8 mouse cellular contexts compared by ENCODE assay signal in the genomic region with DNA sequence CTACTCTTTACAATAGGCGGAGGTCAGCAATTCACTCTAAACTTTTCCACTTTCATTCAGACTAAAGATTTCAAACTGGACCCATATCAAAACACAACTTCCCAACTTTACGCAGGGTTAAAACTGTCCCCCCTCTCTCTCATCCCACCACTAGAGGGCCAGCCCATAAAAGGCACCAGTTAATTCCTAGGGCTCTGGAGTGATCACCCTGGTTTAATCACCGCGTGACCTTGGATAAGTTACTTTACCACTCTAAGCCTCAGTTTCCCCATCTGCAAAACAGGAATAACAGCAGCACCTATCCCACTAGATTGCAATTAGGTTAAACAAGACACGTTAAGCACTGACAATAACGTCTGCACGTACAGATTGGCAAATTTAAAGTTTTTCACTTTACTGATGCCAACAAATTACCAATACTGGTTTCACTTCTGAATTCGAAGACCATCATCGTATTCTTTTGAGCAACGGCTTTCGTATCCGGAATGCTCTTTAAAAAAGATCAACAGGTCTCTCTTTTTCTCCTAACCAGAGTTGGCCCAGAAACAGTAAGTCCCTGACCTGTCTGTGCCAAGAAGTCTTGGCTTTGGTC. TPM values are rescaled to one million over a fixed set of nuclear protein-coding genes. Genes with fewer than 3 reads are reported as not detected.
DNase-seq lines count a peak whose midpoint lies in the region; ATAC-seq and TF ChIP-seq lines count a peak whose summit lies in the region.

No protein-coding gene starts in this region.

- TF ChIP-seq EP300 in liver, postnatal 0 days (IDR thresholded peaks at IDR 0.05; ENCODE audit: low read depth) = 0 out of 2 replicates have a peak, but pooled peaks have one; percentile 21

- peak; percentile 73 for DNase-seq in ES-CJ7 (ENCODE audit: low read depth, low spot score)
- peak; percentile 74 for DNase-seq in adrenal gland, adult 2 months
- DNase-seq in embryonic facial prominence, embryonic 10.5 days (ENCODE audit: low spot score) = peak; percentile 61
- DNase-seq in liver, postnatal 0 days = peak; percentile 65
- DNase-seq in neural tube, embryonic 11.5 days (ENCODE audit: low spot score) = peak; percentile 56
- peak; percentile 66 for DNase-seq in thymus, postnatal 4 days

- no peaks in the 10 kb centered on the region for H3K27me3 ChIP-seq in embryonic facial prominence, embryonic 10.5 days (replicated peaks; ENCODE audit: low read depth, poor library complexity, severe bottlenecking)
- H3K27me3 ChIP-seq in heart, embryonic 12.5 days (replicated peaks) = no peaks in the 10 kb centered on the region
- no peaks in the 10 kb centered on the region for H3K27me3 ChIP-seq in kidney, embryonic 14.5 days (ENCODE audit: control insufficient read depth, insufficient read depth, low read length)
- no peaks in the 10 kb centered on the region for H3K27me3 ChIP-seq in liver, postnatal 0 days (ENCODE audit: insufficient read depth, low read length)
- no peaks in the 10 kb centered on the region for H3K27me3 ChIP-seq in neural tube, embryonic 11.5 days (ENCODE audit: control insufficient read depth, insufficient read depth, low read length)

- H3K9me3 ChIP-seq in embryonic facial prominence, embryonic 10.5 days = no peaks in the 10 kb centered on the region
- H3K9me3 ChIP-seq in heart, embryonic 12.5 days (replicated peaks) = no peaks in the 10 kb centered on the region
- no peaks in the 10 kb centered on the region for H3K9me3 ChIP-seq in kidney, embryonic 14.5 days (ENCODE audit: control insufficient read depth, low read length)
- H3K9me3 ChIP-seq in liver, postnatal 0 days (ENCODE audit: low read length) = no peaks in the 10 kb centered on the region
- no peaks in the 10 kb centered on the region for H3K9me3 ChIP-seq in neural tube, embryonic 11.5 days (ENCODE audit: control insufficient read depth, low read length)

- H3K27ac ChIP-seq in embryonic facial prominence, embryonic 10.5 days (replicated peaks) = peak overlapping the region; percentile 93
- peak overlapping the region; percentile 93 for H3K27ac ChIP-seq in heart, embryonic 12.5 days (ENCODE audit: poor library complexity, severe bottlenecking)
- peak overlapping the region; percentile 97 for H3K27ac ChIP-seq in kidney, embryonic 14.5 days (ENCODE audit: low read depth, low read length)
- H3K27ac ChIP-seq in liver, postnatal 0 days (ENCODE audit: low read depth) = peak overlapping the region; percentile 96
- H3K27ac ChIP-seq in neural tube, embryonic 11.5 days (ENCODE audit: low read depth, low read length) = no peak overlapping the region

- 9% methylated on average over 12 of the region's 12 CpGs for WGBS in embryonic facial prominence, embryonic 10.5 days
- WGBS in heart, embryonic 12.5 days = 6% methylated on average over 12 of the region's 12 CpGs
- 8% methylated on average over 12 of the region's 12 CpGs for WGBS in kidney, embryonic 14.5 days
- 7% methylated on average over 12 of the region's 12 CpGs for WGBS in liver, postnatal 0 days (ENCODE audit: insufficient replicate concordance)
- 11% methylated on average over 12 of the region's 12 CpGs for WGBS in neural tube, embryonic 11.5 days

- peak overlapping the region; percentile 99 for H3K9ac ChIP-seq in heart, embryonic 12.5 days
- peak overlapping the region; percentile 98 for H3K9ac ChIP-seq in kidney, embryonic 14.5 days (ENCODE audit: low read depth, low read length)
- peak overlapping the region; percentile 96 for H3K9ac ChIP-seq in liver, postnatal 0 days (replicated peaks)
- peak overlapping the region; percentile 88 for H3K9ac ChIP-seq in neural tube, embryonic 11.5 days (ENCODE audit: low read length)

- TF ChIP-seq CTCF in liver, postnatal 0 days (IDR thresholded peaks at IDR 0.05; ENCODE audit: low read depth) = peak; percentile 91

- H3K4me3 ChIP-seq in embryonic facial prominence, embryonic 10.5 days = peak overlapping the region; percentile 100
- peak overlapping the region; percentile 98 for H3K4me3 ChIP-seq in heart, embryonic 12.5 days
- peak overlapping the region; percentile 99 for H3K4me3 ChIP-seq in kidney, embryonic 14.5 days (ENCODE audit: low read length)
- peak overlapping the region; percentile 89 for H3K4me3 ChIP-seq in liver, postnatal 0 days (ENCODE audit: low read depth, low read length)
- peak overlapping the region; percentile 98 for H3K4me3 ChIP-seq in neural tube, embryonic 11.5 days (ENCODE audit: low read depth, low read length)

- H3K36me3 ChIP-seq in embryonic facial prominence, embryonic 10.5 days (replicated peaks) = peaks cover 49% of the 10 kb centered on the region
- H3K36me3 ChIP-seq in heart, embryonic 12.5 days = peaks cover 22% of the 10 kb centered on the region
- peaks cover 12% of the 10 kb centered on the region for H3K36me3 ChIP-seq in kidney, embryonic 14.5 days (ENCODE audit: control insufficient read depth, insufficient read depth, low read length)
- no peaks in the 10 kb centered on the region for H3K36me3 ChIP-seq in liver, postnatal 0 days (replicated peaks; ENCODE audit: insufficient read depth, low read length)
- peaks cover 3% of the 10 kb centered on the region; the same call in 1 of the 2 replicates for H3K36me3 ChIP-seq in neural tube, embryonic 11.5 days (ENCODE audit: control insufficient read depth, insufficient read depth, low read length)

- ATAC-seq in heart, embryonic 12.5 days (ENCODE audit: insufficient number of reproducible peaks, low FRiP score) = 0 out of 2 replicates have a peak, but pooled peaks have one; percentile 34
- ATAC-seq in kidney, embryonic 14.5 days (ENCODE audit: low FRiP score, low TSS enrichment) = peak; percentile 62
- ATAC-seq in liver, postnatal 0 days = peak; percentile 48
- ATAC-seq in neural tube, embryonic 11.5 days (ENCODE audit: insufficient read depth, low FRiP score, low TSS enrichment) = no peak

- peaks cover 20% of the 10 kb centered on the region for H3K4me1 ChIP-seq in embryonic facial prominence, embryonic 10.5 days
- peaks cover 15% of the 10 kb centered on the region for H3K4me1 ChIP-seq in heart, embryonic 12.5 days (replicated peaks)
- peaks cover 5% of the 10 kb centered on the region; the same call in 1 of the 2 replicates for H3K4me1 ChIP-seq in kidney, embryonic 14.5 days (ENCODE audit: control insufficient read depth, insufficient read depth, low read length)
- H3K4me1 ChIP-seq in liver, postnatal 0 days (ENCODE audit: insufficient read depth) = peaks cover 12% of the 10 kb centered on the region
- no peaks in the 10 kb centered on the region for H3K4me1 ChIP-seq in neural tube, embryonic 11.5 days (ENCODE audit: control insufficient read depth, insufficient read depth, low read length)

- peak overlapping the region; percentile 90 for H3K4me2 ChIP-seq in heart, embryonic 12.5 days
- peak overlapping the region; percentile 80 for H3K4me2 ChIP-seq in kidney, embryonic 14.5 days (replicated peaks; ENCODE audit: low read depth, low read length)
- H3K4me2 ChIP-seq in liver, postnatal 0 days (ENCODE audit: low read depth, low read length) = peak overlapping the region; percentile 89
- H3K4me2 ChIP-seq in neural tube, embryonic 11.5 days (ENCODE audit: low read depth) = peak overlapping the region; percentile 89

RNA-seq across cellular contexts. Expression of a gene that starts 1.0 kb away (rescaled TPM):
- 10 to 100 TPM; 82.7 to 93.8 TPM for total RNA-seq in adrenal gland, adult 2 months (2021)
- polyA plus RNA-seq in adrenal gland, adult 2 months (2012; rRNA removed) = 23.7 and 31.1 TPM in 2 replicates
- polyA plus RNA-seq in embryonic facial prominence, embryonic 10.5 days (2016; fragmentation: Nextera tagmentation; extraction: Ambion mirVana) = 14.0 and 15.1 TPM in 2 replicates
- 16.8 and 17.0 TPM in 2 replicates for polyA plus RNA-seq in heart, embryonic 12.5 days (2016; fragmentation: Nextera tagmentation; extraction: Ambion mirVana)
- polyA plus RNA-seq in kidney, embryonic 14.5 days (2014; fragmentation: Nextera tagmentation; extraction: Ambion mirVana) = 13.2 and 14.7 TPM in 2 replicates
- polyA plus RNA-seq in liver, postnatal 0 days (2015; fragmentation: Nextera tagmentation; extraction: Ambion mirVana) = 3.3 and 3.7 TPM in 2 replicates
- polyA plus RNA-seq in neural tube, embryonic 11.5 days (2014; fragmentation: Nextera tagmentation; extraction: Ambion mirVana) = 14.0 and 15.7 TPM in 2 replicates

RNA-seq across cellular contexts. Expression of a gene that starts 25.1 kb away (rescaled TPM):
- total RNA-seq in adrenal gland, adult 2 months (2021) = 10 to 100 TPM; 10.3 to 15.1 TPM
- 26.5 and 28.8 TPM in 2 replicates for polyA plus RNA-seq in adrenal gland, adult 2 months (2012; rRNA removed)
- 14.3 and 14.7 TPM in 2 replicates for polyA plus RNA-seq in embryonic facial prominence, embryonic 10.5 days (2016; fragmentation: Nextera tagmentation; extraction: Ambion mirVana)
- polyA plus RNA-seq in heart, embryonic 12.5 days (2016; fragmentation: Nextera tagmentation; extraction: Ambion mirVana) = 5.8 and 7.7 TPM in 2 replicates
- polyA plus RNA-seq in kidney, embryonic 14.5 days (2014; fragmentation: Nextera tagmentation; extraction: Ambion mirVana) = 27.2 and 49.0 TPM in 2 replicates
- 2.2 and 2.3 TPM in 2 replicates for polyA plus RNA-seq in liver, postnatal 0 days (2015; fragmentation: Nextera tagmentation; extraction: Ambion mirVana)
- polyA plus RNA-seq in neural tube, embryonic 11.5 days (2014; fragmentation: Nextera tagmentation; extraction: Ambion mirVana) = 32.4 and 34.1 TPM in 2 replicates

RNA-seq across cellular contexts. Expression of a gene that starts 30.7 kb away (rescaled TPM):
- 10 to 100 TPM; 56.0 to 66.6 TPM for total RNA-seq in adrenal gland, adult 2 months (2021)
- polyA plus RNA-seq in adrenal gland, adult 2 months (2012; rRNA removed) = 25.2 and 28.9 TPM in 2 replicates
- 115 and 117 TPM in 2 replicates for polyA plus RNA-seq in embryonic facial prominence, embryonic 10.5 days (2016; fragmentation: Nextera tagmentation; extraction: Ambion mirVana)
- 58.8 and 59.4 TPM in 2 replicates for polyA plus RNA-seq in heart, embryonic 12.5 days (2016; fragmentation: Nextera tagmentation; extraction: Ambion mirVana)
- 44.9 and 103 TPM in 2 replicates for polyA plus RNA-seq in kidney, embryonic 14.5 days (2014; fragmentation: Nextera tagmentation; extraction: Ambion mirVana)
- polyA plus RNA-seq in liver, postnatal 0 days (2015; fragmentation: Nextera tagmentation; extraction: Ambion mirVana) = 12.5 and 14.0 TPM in 2 replicates
- 104 and 108 TPM in 2 replicates for polyA plus RNA-seq in neural tube, embryonic 11.5 days (2014; fragmentation: Nextera tagmentation; extraction: Ambion mirVana)

RNA-seq across cellular contexts. Expression of a gene that starts 47.8 kb away (rescaled TPM):
- total RNA-seq in adrenal gland, adult 2 months (2021) = 10 to 100 TPM; 22.1 to 33.4 TPM
- 23.9 and 24.3 TPM in 2 replicates for polyA plus RNA-seq in adrenal gland, adult 2 months (2012; rRNA removed)
- 38.6 and 44.1 TPM in 2 replicates for polyA plus RNA-seq in embryonic facial prominence, embryonic 10.5 days (2016; fragmentation: Nextera tagmentation; extraction: Ambion mirVana)
- 42.3 and 44.2 TPM in 2 replicates for polyA plus RNA-seq in heart, embryonic 12.5 days (2016; fragmentation: Nextera tagmentation; extraction: Ambion mirVana)
- polyA plus RNA-seq in kidney, embryonic 14.5 days (2014; fragmentation: Nextera tagmentation; extraction: Ambion mirVana) = 48.6 and 56.0 TPM in 2 replicates
- polyA plus RNA-seq in liver, postnatal 0 days (2015; fragmentation: Nextera tagmentation; extraction: Ambion mirVana) = 13.1 and 15.7 TPM in 2 replicates
- 65.9 and 69.4 TPM in 2 replicates for polyA plus RNA-seq in neural tube, embryonic 11.5 days (2014; fragmentation: Nextera tagmentation; extraction: Ambion mirVana)

RNA-seq across cellular contexts. Expression of a gene that starts 52.7 kb away (rescaled TPM):
- 10 to 100 TPM; 28.2 to 32.0 TPM for total RNA-seq in adrenal gland, adult 2 months (2021)
- polyA plus RNA-seq in adrenal gland, adult 2 months (2012; rRNA removed) = 56.0 and 63.9 TPM in 2 replicates
- polyA plus RNA-seq in embryonic facial prominence, embryonic 10.5 days (2016; fragmentation: Nextera tagmentation; extraction: Ambion mirVana) = 27.7 and 28.5 TPM in 2 replicates
- 18.6 and 20.0 TPM in 2 replicates for polyA plus RNA-seq in heart, embryonic 12.5 days (2016; fragmentation: Nextera tagmentation; extraction: Ambion mirVana)
- polyA plus RNA-seq in kidney, embryonic 14.5 days (2014; fragmentation: Nextera tagmentation; extraction: Ambion mirVana) = 30.1 and 30.6 TPM in 2 replicates
- polyA plus RNA-seq in liver, postnatal 0 days (2015; fragmentation: Nextera tagmentation; extraction: Ambion mirVana) = 5.2 and 8.2 TPM in 2 replicates
- polyA plus RNA-seq in neural tube, embryonic 11.5 days (2014; fragmentation: Nextera tagmentation; extraction: Ambion mirVana) = 25.7 and 30.2 TPM in 2 replicates
